In genomic region chr8:4252934-4253841, GRCm38 (mm10) we compare ENCODE assay signal across 8 mouse cellular contexts. TPM values are rescaled to one million over a fixed set of nuclear protein-coding genes. Genes with fewer than 3 reads are reported as not detected.
DNase-seq lines count a peak whose midpoint lies in the region; ATAC-seq and TF ChIP-seq lines count a peak whose summit lies in the region.

TSS of gene Snapc2 (plus strand) at chr8:4253080.

- H3K36me3 ChIP-seq in E14TG2a.4 (ENCODE audit: insufficient read depth, low read length) = peaks cover 45% of the 10 kb centered on the region
- H3K36me3 ChIP-seq in forebrain, embryonic 13.5 days (ENCODE audit: poor library complexity, severe bottlenecking) = peaks cover 50% of the 10 kb centered on the region
- H3K36me3 ChIP-seq in neural tube, embryonic 15.5 days = peaks cover 34% of the 10 kb centered on the region

- peak; percentile 88 for ATAC-seq in forebrain, embryonic 13.5 days
- ATAC-seq in neural tube, embryonic 15.5 days (ENCODE audit: low FRiP score) = peak; percentile 91

- H3K27me3 ChIP-seq in E14TG2a.4 (ENCODE audit: insufficient read depth, low read length) = peaks cover 13% of the 10 kb centered on the region
- peaks cover 4% of the 10 kb centered on the region; the same call in 1 of the 2 replicates for H3K27me3 ChIP-seq in forebrain, embryonic 13.5 days
- H3K27me3 ChIP-seq in neural tube, embryonic 15.5 days (replicated peaks) = no peaks in the 10 kb centered on the region

- H3K9me3 ChIP-seq in E14TG2a.4 (ENCODE audit: low read length) = no peaks in the 10 kb centered on the region
- no peaks in the 10 kb centered on the region for H3K9me3 ChIP-seq in forebrain, embryonic 13.5 days (replicated peaks)
- no peaks in the 10 kb centered on the region for H3K9me3 ChIP-seq in neural tube, embryonic 15.5 days (replicated peaks)

- H3K27ac ChIP-seq in forebrain, embryonic 13.5 days = peak within 1 kb of the TSS; percentile 93
- peak within 1 kb of the TSS; percentile 98 for H3K27ac ChIP-seq in neural tube, embryonic 15.5 days (replicated peaks)

- under 1% methylated on average over 69 of the region's 69 CpGs for WGBS in forebrain, embryonic 13.5 days
- WGBS in neural tube, embryonic 15.5 days = under 1% methylated on average over 69 of the region's 69 CpGs

- peak; percentile 94 for DNase-seq in c-Kit-positive CD71-positive TER-119-positive erythroid progenitor cells, embryonic 14.5 days (ENCODE audit: low spot score)
- peak; percentile 97 to 98 for DNase-seq in heart, postnatal 10 days
- DNase-seq in layer of hippocampus, adult 11-12 months (ENCODE audit: low spot score) = peak; percentile 95
- peak; percentile 95 to 97 for DNase-seq in lung, adult 18-20 months
- peak; percentile 95 for DNase-seq in testis, postnatal 14 days (ENCODE audit: low spot score)

- H3K9ac ChIP-seq in forebrain, embryonic 13.5 days = peak within 1 kb of the TSS; percentile 89
- peak within 1 kb of the TSS; percentile 99 for H3K9ac ChIP-seq in neural tube, embryonic 15.5 days (replicated peaks)

- H3K4me1 ChIP-seq in E14TG2a.4 (replicated peaks; ENCODE audit: low read depth, low read length) = peaks cover 70% of the 10 kb centered on the region
- H3K4me1 ChIP-seq in forebrain, embryonic 13.5 days = peaks cover 50% of the 10 kb centered on the region
- peaks cover 60% of the 10 kb centered on the region for H3K4me1 ChIP-seq in neural tube, embryonic 15.5 days

- peak within 1 kb of the TSS; percentile 69 for H3K4me2 ChIP-seq in forebrain, embryonic 13.5 days
- peak within 1 kb of the TSS; percentile 85 for H3K4me2 ChIP-seq in neural tube, embryonic 15.5 days

- peak within 1 kb of the TSS; percentile 86 for H3K4me3 ChIP-seq in E14TG2a.4 (replicated peaks; ENCODE audit: low read length)
- peak within 1 kb of the TSS; percentile 89 for H3K4me3 ChIP-seq in forebrain, embryonic 13.5 days
- H3K4me3 ChIP-seq in neural tube, embryonic 15.5 days (replicated peaks) = peak within 1 kb of the TSS; percentile 97

- no peak for TF ChIP-seq CTCF in E14TG2a.4 (conservative IDR thresholded peaks at IDR 0.05; ENCODE audit: low read length)

- intact Hi-C loops in heart, postnatal 10 days (cut with DNase I) = loop anchor here (2.0 to 10.0 kb wide), 6 partner anchors 14 to 628 kb away; partner anchors contain the start of genes Gm49320, Map2k7, Pcp2 and Pet100

RNA-seq across cellular contexts. Expression of gene Snapc2, which starts in this region (rescaled TPM):
- polyA plus RNA-seq in forebrain, embryonic 13.5 days (2015; fragmentation: Nextera tagmentation; extraction: Ambion mirVana) = 63.8 and 72.7 TPM in 2 replicates
- total RNA-seq in heart, postnatal 10 days (2021) = 10 to 100 TPM; 16.6 to 20.5 TPM
- 63.6 and 69.3 TPM in 2 replicates for polyA plus RNA-seq in neural tube, embryonic 15.5 days (2015; fragmentation: Nextera tagmentation; extraction: Ambion mirVana)

Comparison
In these comparisons a context has a peak if more than half of its experiments do, and no peak if none do; other contexts are left out.
1. Peak in every context shown above with its lines: DNase-seq, ATAC-seq, H3K4me3 ChIP-seq and H3K27ac ChIP-seq.